Mouse (Mus musculus) midbrain, embryonic 10.5 days (tissue): ENCODE data around the gene Map7d3. TPM values are rescaled to one million over a fixed set of nuclear protein-coding genes. Genes with fewer than 3 reads are reported as not detected.
A peak's percentile ranks its signal among the peaks of the same experiment; 100 is the strongest.

ENCODE experiments used
- DNase-seq: peaks from one replicate; pipeline ENCODE4 v3.0.0-alpha.2; 2017; ENCODE audit warnings: low spot score
- H3K27ac ChIP-seq: fragments of 300-500 bp; sonication (generic); replicated peaks from 2 replicates; pipeline ENCODE4 v1.5.1; 2016; ENCODE audit warnings: mild to moderate bottlenecking
- H3K27me3 ChIP-seq: fragments of 300-500 bp; sonication (generic); 2 replicates; pipeline ENCODE4 v1.6.1; 2016; ENCODE audit warnings: low read depth, mild to moderate bottlenecking; ENCODE audit not compliant: poor library complexity, severe bottlenecking
- H3K36me3 ChIP-seq: fragments of 300-500 bp; sonication (generic); 2 replicates; pipeline ENCODE4 v1.6.1; 2016; ENCODE audit warnings: mild to moderate bottlenecking, moderate library complexity
- H3K4me1 ChIP-seq: fragments of 300-500 bp; sonication (generic); 2 replicates; pipeline ENCODE4 v1.6.1; 2016
- H3K4me3 ChIP-seq: fragments of 300-500 bp; sonication (generic); 2 replicates; pipeline ENCODE4 v1.5.1; 2016; ENCODE audit warnings: mild to moderate bottlenecking, moderate library complexity
- H3K9me3 ChIP-seq: fragments of 300-500 bp; sonication (generic); replicated peaks from 2 replicates; pipeline ENCODE4 v1.6.1; 2016; ENCODE audit warnings: mild to moderate bottlenecking
- WGBS: fragments of 180-500 bp; shearing (Covaris S2); methylation state at CpG from one replicate; pipeline ENCODE4 v1.1.7; 2016; 5-methylcytosine and 5-hydroxymethylcytosine counted together
- polyA plus RNA-seq: library from polyadenylated mRNA; unstranded; fragments of >200 nt; fragmentation: Nextera tagmentation; extraction: Ambion mirVana; gene quantifications from 2 replicates; pipeline ENCODE4 v1.2.1, GENCODE M21; 2016

The Map7d3 gene
- polyA plus RNA-seq = 2.5 and 3.4 TPM in 2 replicates

- Histone ChIP-seq H3K4me3 (peak within 1 kb of the TSS; percentile 60), H3K27me3 (no peaks in the 10 kb centered on the region), H3K4me1 (0 out of 2 replicates have a peak, but pooled peaks cover 7% of the 10 kb centered on the region), H3K9me3 (no peaks in the 10 kb centered on the region), H3K27ac (peak within 1 kb of the TSS; percentile 67), H3K36me3 (peaks cover 7% of the 10 kb centered on the region; the same call in 1 of the 2 replicates)
- peak; percentile 41 for DNase-seq
- 15% methylated on average over 35 of the region's 35 CpGs for WGBS
Observed at GRCm38 (mm10) chrX:56821765-56822603, at the start of gene Map7d3. Gene Map7d3, minus strand, starts transcription at chrX:56822326.

GRCm38 (mm10) chrX:56869863-56870262, 47.7 kb upstream of the Map7d3 start, which contains the start of gene Adgrg4:
Gene Adgrg4, plus strand, starts transcription at chrX:56870163.
- no peak for DNase-seq
- no peaks in the 10 kb centered on the region for H3K36me3 ChIP-seq
- WGBS = 85% methylated on average over 2 of the region's 2 CpGs

GRCm38 (mm10) chrX:56841255-56841654, 19.1 kb upstream of the Map7d3 start:
- no peak for DNase-seq

More at GRCm38 (mm10) chrX:56869863-56870262, 47.7 kb upstream of the Map7d3 start, which contains the start of gene Adgrg4:
- Histone ChIP-seq H3K4me3 (no peak within 1 kb of the TSS), H3K27ac (no peak within 1 kb of the TSS), H3K9me3 (no peaks in the 10 kb centered on the region), H3K4me1 (no peaks in the 10 kb centered on the region), H3K27me3 (no peaks in the 10 kb centered on the region)

GRCm38 (mm10) chrX:56839369-56839768, 17.2 kb upstream of the Map7d3 start:
- H3K4me1 ChIP-seq = no peaks in the 10 kb centered on the region
- H3K27ac ChIP-seq = no peak overlapping the region
- peak; percentile 14 for DNase-seq
- H3K9me3 ChIP-seq = no peaks in the 10 kb centered on the region
- H3K4me3 ChIP-seq = no peak overlapping the region
- no peaks in the 10 kb centered on the region for H3K27me3 ChIP-seq
- H3K36me3 ChIP-seq = no peaks in the 10 kb centered on the region

More at GRCm38 (mm10) chrX:56841255-56841654, 19.1 kb upstream of the Map7d3 start:
- Histone ChIP-seq H3K4me1 (no peaks in the 10 kb centered on the region), H3K4me3 (no peak overlapping the region), H3K27me3 (no peaks in the 10 kb centered on the region), H3K36me3 (no peaks in the 10 kb centered on the region), H3K27ac (no peak overlapping the region), H3K9me3 (no peaks in the 10 kb centered on the region)
- WGBS = 74% methylated on average over 5 of the region's 5 CpGs

- H3K4me3 ChIP-seq = no peak overlapping the region
- no peak overlapping the region for H3K27ac ChIP-seq
- H3K27me3 ChIP-seq = no peaks in the 10 kb centered on the region
- H3K4me1 ChIP-seq = no peaks in the 10 kb centered on the region
- 89% methylated on average over 6 of the region's 6 CpGs for WGBS
- no peaks in the 10 kb centered on the region for H3K9me3 ChIP-seq
- no peaks in the 10 kb centered on the region for H3K36me3 ChIP-seq
- no peak for DNase-seq
Observed at GRCm38 (mm10) chrX:56835842-56836241, 13.7 kb upstream of the Map7d3 start.

GRCm38 (mm10) chrX:56827492-56827891, 5.4 kb upstream of the Map7d3 start:
- Histone ChIP-seq H3K36me3 (no peaks in the 10 kb centered on the region), H3K9me3 (no peaks in the 10 kb centered on the region), H3K4me3 (no peak overlapping the region), H3K4me1 (no peaks in the 10 kb centered on the region), H3K27me3 (no peaks in the 10 kb centered on the region), H3K27ac (no peak overlapping the region)
- no peak for DNase-seq
- 75% methylated on average over 6 of the region's 6 CpGs for WGBS

GRCm38 (mm10) chrX:56791268-56791667, 30.9 kb downstream of the Map7d3 start:
- no peak overlapping the region for H3K27ac ChIP-seq
- H3K9me3 ChIP-seq = no peaks in the 10 kb centered on the region
- WGBS = 54% methylated on average over 15 of the region's 15 CpGs
- H3K36me3 ChIP-seq = peaks cover 57% of the 10 kb centered on the region
- H3K4me1 ChIP-seq = no peaks in the 10 kb centered on the region
- no peak overlapping the region for H3K4me3 ChIP-seq
- peak; percentile 35 for DNase-seq
- H3K27me3 ChIP-seq = no peaks in the 10 kb centered on the region

- Histone ChIP-seq H3K4me3 (no peak overlapping the region), H3K27ac (no peak overlapping the region), H3K9me3 (no peaks in the 10 kb centered on the region), H3K4me1 (no peaks in the 10 kb centered on the region), H3K27me3 (no peaks in the 10 kb centered on the region), H3K36me3 (peaks cover 57% of the 10 kb centered on the region)
- DNase-seq = no peak
- 91% methylated on average over 4 of the region's 4 CpGs for WGBS
Observed at GRCm38 (mm10) chrX:56790591-56790990, 31.5 kb downstream of the Map7d3 start.

- DNase-seq = no peak
- 82% methylated on average over 3 of the region's 3 CpGs for WGBS
- Histone ChIP-seq H3K4me1 (no peaks in the 10 kb centered on the region), H3K36me3 (peaks cover 38% of the 10 kb centered on the region), H3K27me3 (no peaks in the 10 kb centered on the region), H3K9me3 (no peaks in the 10 kb centered on the region), H3K4me3 (no peak overlapping the region), H3K27ac (no peak overlapping the region)
Observed at GRCm38 (mm10) chrX:56787486-56787885, 34.6 kb downstream of the Map7d3 start.

- peaks cover 28% of the 10 kb centered on the region for H3K36me3 ChIP-seq
- no peak overlapping the region for H3K27ac ChIP-seq
- no peak for DNase-seq
- 66% methylated on average over 6 of the region's 6 CpGs for WGBS
- H3K4me1 ChIP-seq = no peaks in the 10 kb centered on the region
- no peak overlapping the region for H3K4me3 ChIP-seq
- no peaks in the 10 kb centered on the region for H3K27me3 ChIP-seq
- H3K9me3 ChIP-seq = no peaks in the 10 kb centered on the region
Observed at GRCm38 (mm10) chrX:56786281-56787061, 35.7 kb downstream of the Map7d3 start.

- H3K27ac ChIP-seq = no peak overlapping the region
- WGBS = 88% methylated on average over 4 of the region's 4 CpGs
Observed at GRCm38 (mm10) chrX:56773329-56773728, 48.8 kb downstream of the Map7d3 start.

GRCm38 (mm10) chrX:56771751-56772150, 50.4 kb downstream of the Map7d3 start:
- no peak overlapping the region for H3K27ac ChIP-seq
- H3K36me3 ChIP-seq = no peaks in the 10 kb centered on the region
- no peaks in the 10 kb centered on the region for H3K27me3 ChIP-seq
- H3K4me3 ChIP-seq = no peak overlapping the region
- no peaks in the 10 kb centered on the region for H3K9me3 ChIP-seq
- H3K4me1 ChIP-seq = no peaks in the 10 kb centered on the region
- WGBS = 59% methylated on average over 1 of the region's 1 CpGs
- DNase-seq = no peak

More at GRCm38 (mm10) chrX:56773329-56773728, 48.8 kb downstream of the Map7d3 start:
- H3K4me1 ChIP-seq = no peaks in the 10 kb centered on the region
- no peak for DNase-seq
- no peaks in the 10 kb centered on the region for H3K9me3 ChIP-seq
- H3K27me3 ChIP-seq = no peaks in the 10 kb centered on the region
- H3K4me3 ChIP-seq = no peak overlapping the region
- no peaks in the 10 kb centered on the region for H3K36me3 ChIP-seq

GRCm38 (mm10) chrX:56769838-56770237, 52.3 kb downstream of the Map7d3 start:
- Histone ChIP-seq H3K27ac (no peak overlapping the region), H3K4me1 (no peaks in the 10 kb centered on the region), H3K36me3 (no peaks in the 10 kb centered on the region), H3K4me3 (no peak overlapping the region), H3K9me3 (no peaks in the 10 kb centered on the region), H3K27me3 (no peaks in the 10 kb centered on the region)
- DNase-seq = no peak
